In the genomic region with DNA sequence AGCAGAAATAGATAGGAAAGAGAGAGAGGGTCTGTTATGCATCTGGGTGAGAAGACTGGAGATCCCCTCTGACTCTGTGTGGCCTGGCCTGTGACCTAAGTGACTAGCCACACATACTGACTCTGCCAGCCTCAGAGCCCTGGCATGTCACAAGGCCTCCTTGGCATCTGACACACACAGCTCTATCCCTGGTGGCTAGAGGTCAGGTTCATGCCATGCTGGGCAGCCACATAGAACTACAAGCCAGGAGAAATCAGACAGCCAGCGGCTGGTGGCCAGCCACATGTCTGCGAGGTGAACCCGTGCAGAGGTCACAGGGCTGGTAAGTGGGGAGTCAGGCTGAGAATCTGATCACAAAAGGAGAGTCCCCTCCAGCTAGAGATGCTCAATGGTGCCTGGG, we compare ENCODE assay signal across 15 mouse cellular contexts.
A peak's percentile ranks its signal among the peaks of the same experiment; 100 is the strongest.
DNase-seq lines count a peak whose midpoint lies in the region; ATAC-seq and TF ChIP-seq lines count a peak whose summit lies in the region.
"Had no signal": no experiment of that assay in that cellular context is flagged by ENCODE, and none has a peak within 500 bp of the region (broad histone marks: within the 10 kb centered on the region; RNA-seq: fewer than 3 reads in every experiment).

No protein-coding gene starts in this region.

- no peak overlapping the region for H3K4me3 ChIP-seq in kidney, embryonic 16.5 days (ENCODE audit: low read length)
- H3K4me3 ChIP-seq in myocyte, result no peak overlapping the region
- H3K4me3 ChIP-seq in forebrain, embryonic 16.5 days (replicated peaks; ENCODE audit: low read length), result no peak overlapping the region
- H3K4me3 ChIP-seq: embryonic facial prominence, embryonic 12.5 days; hindbrain, embryonic 13.5 days had no signal

- WGBS in kidney, embryonic 16.5 days, result 59% methylated on average over 3 of the region's 3 CpGs
- 93% methylated on average over 3 of the region's 3 CpGs for whole genome bisulfite sequencing in forebrain, embryonic 16.5 days

- peaks cover 32% of the 10 kb centered on the region for H3K4me1 ChIP-seq in kidney, embryonic 16.5 days (ENCODE audit: insufficient read depth, low read length)
- peaks cover 22% of the 10 kb centered on the region for H3K4me1 ChIP-seq in forebrain, embryonic 16.5 days (replicated peaks; ENCODE audit: control insufficient read depth, insufficient read depth, low read length)

- no peak overlapping the region for H3K27ac ChIP-seq in kidney, embryonic 16.5 days (ENCODE audit: low read length)
- no peak overlapping the region for H3K27ac ChIP-seq in forebrain, embryonic 16.5 days (ENCODE audit: low read length)
- H3K27ac ChIP-seq: embryonic facial prominence, embryonic 12.5 days; macrophage; stomach, postnatal 0 days had no signal

- intact Hi-C loops in heart, postnatal 10 days (cut with DNase I), result no loop called here

- no peaks in the 10 kb centered on the region for H3K9me3 ChIP-seq in kidney, embryonic 16.5 days (ENCODE audit: low read length)
- H3K9me3 ChIP-seq in forebrain, embryonic 16.5 days (ENCODE audit: control insufficient read depth, low read length), result no peaks in the 10 kb centered on the region
- H3K9me3 ChIP-seq: embryonic facial prominence, embryonic 12.5 days; hindbrain, embryonic 13.5 days had no signal

- no peak overlapping the region for H3ac ChIP-seq in myocyte (ENCODE audit: control insufficient read depth, insufficient read length)

- no peak for TF ChIP-seq POLR2A in myocyte (IDR thresholded peaks at IDR 0.05; ENCODE audit: insufficient read length, low read depth)

- peak; percentile 83 for DNase-seq in kidney, adult 11 months
- peak; percentile 34 for DNase-seq in adrenal gland, postnatal 25 days
- DNase-seq in heart, postnatal 10 days, result peak; percentile 58 to 66
- DNase-seq in right cerebral cortex, postnatal 14 days, result no peak
- DNase-seq in layer of hippocampus, adult 18-20 months (ENCODE audit: low spot score in 2 of 2), result no peak
- DNase-seq: cerebellum, adult 11-12 months; liver; retina, postnatal 1 day had no signal

- no peaks in the 10 kb centered on the region for H3K36me3 ChIP-seq in kidney, embryonic 16.5 days (ENCODE audit: insufficient read depth, low read length)
- no peaks in the 10 kb centered on the region for H3K36me3 ChIP-seq in myocyte (ENCODE audit: control insufficient read depth, insufficient read depth)
- H3K36me3 ChIP-seq in forebrain, embryonic 16.5 days (ENCODE audit: control insufficient read depth, insufficient read depth), result no peaks in the 10 kb centered on the region
- H3K36me3 ChIP-seq: embryonic facial prominence, embryonic 12.5 days; hindbrain, embryonic 13.5 days had no signal

- H3K9ac ChIP-seq in kidney, embryonic 16.5 days (replicated peaks; ENCODE audit: low read length), result no peak overlapping the region
- H3K9ac ChIP-seq in forebrain, embryonic 16.5 days (replicated peaks; ENCODE audit: low read depth, low read length), result no peak overlapping the region
- H3K9ac ChIP-seq: embryonic facial prominence, embryonic 12.5 days; hindbrain, embryonic 13.5 days had no signal

- no peaks in the 10 kb centered on the region for H3K79me2 ChIP-seq in myocyte (ENCODE audit: control insufficient read depth, insufficient read depth)

- no peak overlapping the region for H3K4me2 ChIP-seq in kidney, embryonic 16.5 days (replicated peaks; ENCODE audit: low read depth, low read length)
- H3K4me2 ChIP-seq in myocyte (ENCODE audit: low read depth), result peak overlapping the region; percentile 8
- no peak overlapping the region for H3K4me2 ChIP-seq in forebrain, embryonic 16.5 days (ENCODE audit: low read length)
- H3K4me2 ChIP-seq: embryonic facial prominence, embryonic 12.5 days; hindbrain, embryonic 13.5 days had no signal

- ATAC-seq in kidney, embryonic 16.5 days (ENCODE audit: low FRiP score, low TSS enrichment), result no peak
- no peak for ATAC-seq in forebrain, embryonic 16.5 days

- H3K27me3 ChIP-seq in kidney, embryonic 16.5 days (ENCODE audit: insufficient read depth, low read length), result no peaks in the 10 kb centered on the region
- H3K27me3 ChIP-seq in myocyte (ENCODE audit: control insufficient read depth, insufficient read depth, insufficient read length), result no peaks in the 10 kb centered on the region
- H3K27me3 ChIP-seq in forebrain, embryonic 16.5 days (replicated peaks; ENCODE audit: control insufficient read depth, insufficient read depth, low read length), result no peaks in the 10 kb centered on the region
- H3K27me3 ChIP-seq: embryonic facial prominence, embryonic 12.5 days had no signal

TF ChIP-seq in myocyte, 11 proteins besides CTCF, POLR2A, EP300 and RAD21:
- TF ChIP-seq TCF12 (IDR thresholded peaks at IDR 0.05; ENCODE audit: insufficient read depth, poor library complexity, severe bottlenecking) (peak; percentile 46), E2F4 (IDR thresholded peaks at IDR 0.05; ENCODE audit: insufficient read depth) (no peak), MYOD1 (IDR thresholded peaks at IDR 0.05; ENCODE audit: control insufficient read depth in 1 of 3, insufficient read length in 2 of 3, low read depth in 2 of 3) (peak in 1 of 3 experiments; percentile 64), MYOG (IDR thresholded peaks at IDR 0.05; ENCODE audit: control insufficient read depth in 1 of 3, insufficient read depth in 1 of 3, insufficient read length in 2 of 3, low read depth in 2 of 3) (peak in 2 of 3 experiments; percentile 28 to 86)
TF ChIP-seq in myocyte: peak in this region for 3.

Comparison
In these comparisons a context has a peak if more than half of its experiments do, and no peak if none do; other contexts are left out.
1. DNase-seq: peak in kidney, adult 11 months (single experiment), adrenal gland, postnatal 25 days (single experiment) and heart, postnatal 10 days (2 of 2); none in right cerebral cortex, postnatal 14 days (single experiment) and layer of hippocampus, adult 18-20 months (0 of 2).